Mouse (Mus musculus) lung, embryonic 16.5 days (tissue): ENCODE results near the gene Gm28553. TPM values are rescaled to one million over a fixed set of nuclear protein-coding genes. Genes with fewer than 3 reads are reported as not detected.
"Not testable (repeated sequence)": the region's sequence is repeated elsewhere in the genome, so short reads cannot be mapped to it uniquely, and the experiment has no call there.

Source experiments
- ATAC-seq: fragments of 200-750 bp; cut with Nextera tagmentation; 2 replicates; pipeline ENCODE4 v1.8.0; 2017; ENCODE audit warnings: low read depth, mild to moderate bottlenecking, moderate library complexity
- H3K27ac ChIP-seq: fragments of 300-500 bp; sonication (generic); 2 replicates; pipeline ENCODE4 v1.5.1; 2014; ENCODE audit warnings: mild to moderate bottlenecking, control low read depth, low read length
- H3K27me3 ChIP-seq: fragments of 300-500 bp; sonication (generic); 2 replicates; pipeline ENCODE4 v1.6.1; 2014; ENCODE audit warnings: low read depth, low read length, mixed read lengths; ENCODE audit not compliant: control insufficient read depth, insufficient read depth
- H3K36me3 ChIP-seq: fragments of 300-500 bp; sonication (generic); 2 replicates; pipeline ENCODE4 v1.6.1; 2014; ENCODE audit warnings: low read length; ENCODE audit not compliant: control insufficient read depth, insufficient read depth
- H3K4me1 ChIP-seq: fragments of 300-500 bp; sonication (generic); replicated peaks from 2 replicates; pipeline ENCODE4 v1.6.1; 2014; ENCODE audit warnings: low read length, mixed read lengths; ENCODE audit not compliant: control insufficient read depth, insufficient read depth
- H3K4me2 ChIP-seq: fragments of 300-500 bp; sonication (generic); 2 replicates; pipeline ENCODE4 v1.6.1; 2014; ENCODE audit warnings: low read depth, low read length, control low read depth
- H3K4me3 ChIP-seq: fragments of 300-500 bp; sonication (generic); 2 replicates; pipeline ENCODE4 v1.5.1; 2014; ENCODE audit warnings: mild to moderate bottlenecking, low read length, control low read depth
- H3K9ac ChIP-seq: fragments of 300-500 bp; sonication (generic); 2 replicates; pipeline ENCODE4 v1.6.1; 2014; ENCODE audit warnings: low read length, control low read depth
- H3K9me3 ChIP-seq: fragments of 300-500 bp; sonication (generic); 2 replicates; pipeline ENCODE4 v1.6.1; 2016; ENCODE audit warnings: low read length; ENCODE audit not compliant: control insufficient read depth
- WGBS: fragments of 180-500 bp; shearing (Covaris S2); extraction: QIAGEN DNeasy Blood & Tissue Kit; methylation state at CpG from one replicate; pipeline ENCODE4 v1.1.7; 2014; 5-methylcytosine and 5-hydroxymethylcytosine counted together
- polyA plus RNA-seq: library from polyadenylated mRNA; unstranded; fragments of >200 nt; fragmentation: Nextera tagmentation; extraction: Ambion mirVana; gene quantifications from 2 replicates; pipeline ENCODE4 v1.2.1, GENCODE M21; 2015

The Gm28553 gene
- not detected in 2 replicates for polyA plus RNA-seq

DNA sequence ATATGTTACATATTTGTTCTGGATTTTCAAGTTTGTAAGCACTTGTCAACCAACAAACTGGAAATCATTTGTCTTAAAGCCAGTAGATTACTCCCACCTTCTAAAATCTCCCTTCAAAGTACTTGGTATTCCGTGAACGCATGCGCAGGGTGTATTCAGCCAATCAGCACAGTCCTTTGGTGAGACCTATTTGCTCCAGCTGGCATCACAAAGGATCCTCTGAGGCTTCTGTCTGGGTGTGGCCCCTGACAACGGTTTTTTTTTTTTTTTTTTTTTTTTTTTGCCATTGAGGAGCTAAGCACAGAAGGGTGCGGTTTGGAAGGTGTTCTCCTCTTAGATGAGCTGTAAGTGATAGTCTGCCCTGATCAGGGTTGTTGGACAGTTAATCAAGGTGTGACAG, at the start of gene Gm28553:
Gm28553 (plus strand) TSS at position 301 of the 400 bp plus-strand sequence.
- WGBS, result no CpG with 5 or more reads among the region's 5 CpGs
- H3K4me1 ChIP-seq, H3K4me3 ChIP-seq, H3K4me2 ChIP-seq, H3K9ac ChIP-seq, H3K27ac ChIP-seq, H3K27me3 ChIP-seq, H3K9me3 ChIP-seq, H3K36me3 ChIP-seq, ATAC-seq: not testable (repeated sequence)
